In the genomic region with DNA sequence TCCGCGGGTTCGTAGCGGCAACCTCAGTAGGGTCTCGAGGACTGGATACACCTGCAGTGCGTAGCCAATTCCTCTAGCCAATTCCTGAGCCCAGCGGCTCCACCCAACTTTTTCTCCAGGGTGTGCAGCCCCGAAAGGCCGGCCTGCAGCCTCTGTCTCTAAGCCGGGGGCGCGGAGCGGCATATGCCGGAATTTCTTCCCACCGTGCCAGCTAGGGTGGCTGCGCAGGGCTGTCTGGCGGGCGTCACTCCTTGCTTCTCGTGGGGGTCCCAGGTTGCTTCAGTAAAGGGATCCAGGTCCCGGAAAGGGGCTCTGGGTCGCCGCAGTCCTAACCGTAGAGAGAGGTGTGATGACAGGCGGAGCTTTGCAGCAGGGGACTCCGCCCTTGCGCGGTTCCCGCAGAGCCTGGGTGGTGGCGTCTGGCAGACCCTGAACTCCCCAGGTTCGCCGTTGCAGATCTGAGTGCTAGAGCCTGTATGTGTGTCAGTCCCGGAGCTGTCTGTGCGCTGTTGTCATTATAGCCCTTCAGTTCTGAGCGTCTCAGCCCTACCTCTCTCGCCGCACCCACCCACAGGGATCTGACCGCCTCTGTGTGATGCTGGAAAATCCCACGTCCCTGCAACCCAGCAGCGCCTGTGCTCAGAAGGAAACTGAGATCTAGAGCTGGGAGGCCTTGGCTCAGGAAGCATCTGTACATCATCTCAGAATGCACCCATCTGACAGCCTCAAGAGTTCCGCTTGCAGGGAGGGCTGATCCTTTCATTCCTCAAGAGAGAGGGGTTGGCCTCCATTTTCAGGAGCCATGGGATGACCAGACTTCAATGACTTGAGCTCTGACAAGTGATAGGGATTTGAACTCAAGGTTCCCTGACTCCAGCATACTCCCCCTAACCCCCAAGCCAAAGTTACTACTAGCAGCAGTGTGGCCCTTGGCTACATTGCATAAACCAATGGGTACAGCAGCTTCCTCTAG, we compare ENCODE assay signal across 8 mouse cellular contexts. TPM values are rescaled to one million over a fixed set of nuclear protein-coding genes. Genes with fewer than 3 reads are reported as not detected.
DNase-seq lines count a peak whose midpoint lies in the region; ATAC-seq and TF ChIP-seq lines count a peak whose summit lies in the region.

No protein-coding gene starts in this region.

- no peak for TF ChIP-seq CTCF in heart, adult 2 months (IDR thresholded peaks at IDR 0.05)

- peak overlapping the region; percentile 74 for H3K27ac ChIP-seq in heart, adult 2 months
- H3K27ac ChIP-seq in forebrain, embryonic 16.5 days (ENCODE audit: low read length): no peak overlapping the region
- H3K27ac ChIP-seq in intestine, embryonic 14.5 days (ENCODE audit: low read depth): no peak overlapping the region
- H3K27ac ChIP-seq in limb, embryonic 14.5 days (replicated peaks; ENCODE audit: low read depth, low read length): no peak overlapping the region
- peak overlapping the region; percentile 39 for H3K27ac ChIP-seq in neural tube, embryonic 14.5 days (ENCODE audit: low read depth, low read length)

- intact Hi-C loops in heart, adult 2 months (cut with DNase I): loop anchor here (5.0 kb wide), 1 partner anchor 176 kb away; the partner anchor contains the start of gene Acox3

- peak; percentile 46 for ATAC-seq in forebrain, embryonic 16.5 days
- peak; percentile 13 for ATAC-seq in intestine, embryonic 14.5 days (replicated peaks; ENCODE audit: low FRiP score, low TSS enrichment, low read depth)
- peak; percentile 30 for ATAC-seq in limb, embryonic 14.5 days (ENCODE audit: low FRiP score, low read depth)
- ATAC-seq in neural tube, embryonic 14.5 days (ENCODE audit: low read depth): peak; percentile 19

- 3% methylated on average over 40 of the region's 40 CpGs for WGBS in heart, adult 2 months
- WGBS in forebrain, embryonic 16.5 days: 2% methylated on average over 36 of the region's 40 CpGs
- WGBS in intestine, embryonic 14.5 days: 2% methylated on average over 40 of the region's 40 CpGs
- 2% methylated on average over 39 of the region's 40 CpGs for WGBS in limb, embryonic 14.5 days
- 2% methylated on average over 40 of the region's 40 CpGs for WGBS in neural tube, embryonic 14.5 days

- peak overlapping the region; percentile 97 for H3K4me2 ChIP-seq in forebrain, embryonic 16.5 days (ENCODE audit: low read length)
- H3K4me2 ChIP-seq in intestine, embryonic 14.5 days (ENCODE audit: low read length): peak overlapping the region; percentile 98
- H3K4me2 ChIP-seq in limb, embryonic 14.5 days (replicated peaks; ENCODE audit: low read depth, low read length, severe bottlenecking): peak overlapping the region; percentile 99
- H3K4me2 ChIP-seq in neural tube, embryonic 14.5 days (ENCODE audit: low read depth, low read length): peak overlapping the region; percentile 91

- no peaks in the 10 kb centered on the region for H3K27me3 ChIP-seq in heart, adult 2 months (ENCODE audit: control insufficient read depth, insufficient read depth, low read length)
- H3K27me3 ChIP-seq in forebrain, embryonic 16.5 days (replicated peaks; ENCODE audit: control insufficient read depth, insufficient read depth, low read length): peaks cover 19% of the 10 kb centered on the region
- H3K27me3 ChIP-seq in intestine, embryonic 14.5 days (replicated peaks; ENCODE audit: control insufficient read depth, insufficient read depth, low read length): peaks cover 40% of the 10 kb centered on the region
- peaks cover 29% of the 10 kb centered on the region for H3K27me3 ChIP-seq in limb, embryonic 14.5 days (ENCODE audit: control insufficient read depth, insufficient read depth, low read length)
- H3K27me3 ChIP-seq in neural tube, embryonic 14.5 days (ENCODE audit: control insufficient read depth, insufficient read depth, low read length): peaks cover 19% of the 10 kb centered on the region; the same call in 1 of the 2 replicates

- no peaks in the 10 kb centered on the region for H3K36me3 ChIP-seq in heart, adult 2 months (ENCODE audit: control insufficient read depth, insufficient read depth, low read length)
- H3K36me3 ChIP-seq in forebrain, embryonic 16.5 days (ENCODE audit: control insufficient read depth, insufficient read depth): no peaks in the 10 kb centered on the region
- H3K36me3 ChIP-seq in intestine, embryonic 14.5 days (ENCODE audit: control insufficient read depth, insufficient read depth, low read length): no peaks in the 10 kb centered on the region
- no peaks in the 10 kb centered on the region for H3K36me3 ChIP-seq in limb, embryonic 14.5 days (ENCODE audit: control insufficient read depth, insufficient read depth, low read length)
- H3K36me3 ChIP-seq in neural tube, embryonic 14.5 days (ENCODE audit: control insufficient read depth, insufficient read depth, low read length): no peaks in the 10 kb centered on the region

- no peaks in the 10 kb centered on the region for H3K9me3 ChIP-seq in forebrain, embryonic 16.5 days (ENCODE audit: control insufficient read depth, low read length)
- no peaks in the 10 kb centered on the region for H3K9me3 ChIP-seq in intestine, embryonic 14.5 days (ENCODE audit: control insufficient read depth, low read length)
- H3K9me3 ChIP-seq in limb, embryonic 14.5 days (ENCODE audit: control insufficient read depth, low read length): no peaks in the 10 kb centered on the region
- no peaks in the 10 kb centered on the region for H3K9me3 ChIP-seq in neural tube, embryonic 14.5 days (ENCODE audit: control insufficient read depth, low read length)

- no peak for TF ChIP-seq EP300 in heart, adult 2 months (IDR thresholded peaks at IDR 0.05; ENCODE audit: insufficient read depth, low read depth, low read length)

- peak; percentile 39 to 52 for DNase-seq in heart, adult 2 months
- DNase-seq in heart, adult 8-10 months (ENCODE audit: low spot score): no peak
- DNase-seq in ZHBTc4 (ENCODE audit: low read depth, low spot score): peak; percentile 74
- no peak for DNase-seq in intestine, embryonic 14.5 days (ENCODE audit: low spot score)
- DNase-seq in limb, embryonic 14.5 days (ENCODE audit: low spot score): no peak
- no peak for DNase-seq in adipocyte (ENCODE audit: low spot score)

- H3K4me1 ChIP-seq in heart, adult 2 months (ENCODE audit: control insufficient read depth, insufficient read depth, low read length): peaks cover 5% of the 10 kb centered on the region
- peaks cover 9% of the 10 kb centered on the region; the same call in 1 of the 2 replicates for H3K4me1 ChIP-seq in forebrain, embryonic 16.5 days (replicated peaks; ENCODE audit: control insufficient read depth, insufficient read depth, low read length)
- peaks cover 12% of the 10 kb centered on the region; the same call in 1 of the 2 replicates for H3K4me1 ChIP-seq in intestine, embryonic 14.5 days (replicated peaks; ENCODE audit: control insufficient read depth, insufficient read depth, low read length)
- 0 out of 2 replicates have a peak, but pooled peaks cover 3% of the 10 kb centered on the region for H3K4me1 ChIP-seq in limb, embryonic 14.5 days (ENCODE audit: control insufficient read depth, insufficient read depth, low read length)
- H3K4me1 ChIP-seq in neural tube, embryonic 14.5 days (ENCODE audit: control insufficient read depth, insufficient read depth, low read length): peaks cover 4% of the 10 kb centered on the region

- peak overlapping the region; percentile 80 for H3K4me3 ChIP-seq in heart, adult 2 months
- H3K4me3 ChIP-seq in forebrain, embryonic 16.5 days (replicated peaks; ENCODE audit: low read length): peak overlapping the region; percentile 72
- H3K4me3 ChIP-seq in intestine, embryonic 14.5 days (ENCODE audit: low read depth, low read length): peak overlapping the region; percentile 45
- peak overlapping the region; percentile 56 for H3K4me3 ChIP-seq in limb, embryonic 14.5 days (replicated peaks; ENCODE audit: low read length)
- peak overlapping the region; percentile 64 for H3K4me3 ChIP-seq in neural tube, embryonic 14.5 days (ENCODE audit: low read depth, low read length)

- peak overlapping the region; percentile 82 for H3K9ac ChIP-seq in heart, adult 2 months (ENCODE audit: low read depth, low read length)
- peak overlapping the region; percentile 62 for H3K9ac ChIP-seq in forebrain, embryonic 16.5 days (replicated peaks; ENCODE audit: low read depth, low read length)
- peak overlapping the region; percentile 30 for H3K9ac ChIP-seq in intestine, embryonic 14.5 days (ENCODE audit: low read length)
- peak overlapping the region; percentile 37 for H3K9ac ChIP-seq in limb, embryonic 14.5 days (ENCODE audit: low read depth, low read length, severe bottlenecking)
- H3K9ac ChIP-seq in neural tube, embryonic 14.5 days (replicated peaks; ENCODE audit: low read depth, low read length): peak overlapping the region; percentile 74

- no peaks in the 10 kb centered on the region for H3K79me2 ChIP-seq in heart, adult 2 months (replicated peaks; ENCODE audit: control insufficient read depth, insufficient read depth, low read length)

- no peak for TF ChIP-seq POLR2A in heart, adult 2 months (IDR thresholded peaks at IDR 0.05; ENCODE audit: insufficient read depth, low read depth, low read length)
- no peak for TF ChIP-seq POLR2A in limb, embryonic 14.5 days (IDR thresholded peaks at IDR 0.05; ENCODE audit: borderline replicate concordance, extremely low read depth, insufficient read depth, insufficient read length)

RNA-seq across cellular contexts. Expression of gene Ablim2, which starts 0.7 kb away (rescaled TPM):
- total RNA-seq in heart, adult 2 months (2021): 10 to 100 TPM; 20.1 to 20.8 TPM
- polyA plus RNA-seq in heart, adult 2 months (2012; rRNA removed): 32.7 and 41.0 TPM in 2 replicates
- total RNA-seq in heart, adult 8-10 months (2022): 10 to 100 TPM; 18.5 to 28.5 (median 20.9) TPM
- 9.4 and 16.3 TPM in 2 replicates for polyA plus RNA-seq in forebrain, embryonic 16.5 days (2015; fragmentation: Nextera tagmentation; extraction: Ambion mirVana)
- polyA plus RNA-seq in intestine, embryonic 14.5 days (2014; fragmentation: Nextera tagmentation; extraction: Ambion mirVana): 3.1 and 4.4 TPM in 2 replicates
- 3.8 and 4.7 TPM in 2 replicates for polyA plus RNA-seq in limb, embryonic 14.5 days (2012; rRNA removed)
- 1.8 and 1.9 TPM in 2 replicates for polyA plus RNA-seq in limb, embryonic 14.5 days (2014; fragmentation: Nextera tagmentation; extraction: Ambion mirVana)
- 18.3 and 26.1 TPM in 2 replicates for polyA plus RNA-seq in neural tube, embryonic 14.5 days (2014; fragmentation: Nextera tagmentation; extraction: Ambion mirVana)

RNA-seq across cellular contexts. Expression of gene Sh3tc1, which starts 18.6 kb away (rescaled TPM):
- total RNA-seq in heart, adult 2 months (2021): 1 to 10 TPM; 5.7 to 7.2 TPM
- polyA plus RNA-seq in heart, adult 2 months (2012; rRNA removed): 6.3 and 6.8 TPM in 2 replicates
- 1 to 10 TPM; 6.5 to 9.1 (median 7.9) TPM for total RNA-seq in heart, adult 8-10 months (2022)
- 2.3 and 2.8 TPM in 2 replicates for polyA plus RNA-seq in forebrain, embryonic 16.5 days (2015; fragmentation: Nextera tagmentation; extraction: Ambion mirVana)
- polyA plus RNA-seq in intestine, embryonic 14.5 days (2014; fragmentation: Nextera tagmentation; extraction: Ambion mirVana): 7.9 and 10.1 TPM in 2 replicates
- polyA plus RNA-seq in limb, embryonic 14.5 days (2012; rRNA removed): 2.9 and 3.5 TPM in 2 replicates
- polyA plus RNA-seq in limb, embryonic 14.5 days (2014; fragmentation: Nextera tagmentation; extraction: Ambion mirVana): 4.6 and 5.2 TPM in 2 replicates
- 1.3 and 3.9 TPM in 2 replicates for polyA plus RNA-seq in neural tube, embryonic 14.5 days (2014; fragmentation: Nextera tagmentation; extraction: Ambion mirVana)

Comparison
In these comparisons a context has a peak if more than half of its experiments do, and no peak if none do; other contexts are left out.
1. DNase-seq: peak in heart, adult 2 months (2 of 2) and ZHBTc4 (single experiment); none in heart, adult 8-10 months (single experiment), intestine, embryonic 14.5 days (single experiment), limb, embryonic 14.5 days (single experiment) and adipocyte (single experiment).
2. H3K27ac ChIP-seq: peak in heart, adult 2 months (single experiment) and neural tube, embryonic 14.5 days (single experiment); none in forebrain, embryonic 16.5 days (single experiment), intestine, embryonic 14.5 days (single experiment) and limb, embryonic 14.5 days (single experiment).
3. H3K9ac ChIP-seq: peak in every context shown above with its lines; median percentile 82 in heart, adult 2 months; 74 in neural tube, embryonic 14.5 days; 62 in forebrain, embryonic 16.5 days; 37 in limb, embryonic 14.5 days; 30 in intestine, embryonic 14.5 days.
4. Peak in every context shown above with its lines, with median percentiles within 50 percentile points of each other: H3K4me3 ChIP-seq, ATAC-seq and H3K4me2 ChIP-seq.